Mouse (Mus musculus) left cerebral cortex, postnatal 14 days (tissue): Measurements from ENCODE around the gene Aagab. TPM values are rescaled to one million over a fixed set of nuclear protein-coding genes. Genes with fewer than 3 reads are reported as not detected.

Source experiments
- DNase-seq, 2 experiments: peaks; one replicate each; pipeline ENCODE4 v3.0.0; 2021 to 2022; ENCODE audit warnings: low spot score in 2 of 2, mixed read lengths in 1 of 2
- intact Hi-C: fragments of 180-260 bp; cut with DNase I; formaldehyde crosslinking; loops from one replicate; pipeline ENCODE4 v1.15.1; 2025
- total RNA-seq, 2 experiments: library from RNA; stranded (reverse); gene quantifications; 2 replicates each; pipeline ENCODE4 v1.2.3; 2021

Aagab gene
- total RNA-seq, 2 experiments from 2014 or later, result 44.2 to 46.5 TPM

DNA sequence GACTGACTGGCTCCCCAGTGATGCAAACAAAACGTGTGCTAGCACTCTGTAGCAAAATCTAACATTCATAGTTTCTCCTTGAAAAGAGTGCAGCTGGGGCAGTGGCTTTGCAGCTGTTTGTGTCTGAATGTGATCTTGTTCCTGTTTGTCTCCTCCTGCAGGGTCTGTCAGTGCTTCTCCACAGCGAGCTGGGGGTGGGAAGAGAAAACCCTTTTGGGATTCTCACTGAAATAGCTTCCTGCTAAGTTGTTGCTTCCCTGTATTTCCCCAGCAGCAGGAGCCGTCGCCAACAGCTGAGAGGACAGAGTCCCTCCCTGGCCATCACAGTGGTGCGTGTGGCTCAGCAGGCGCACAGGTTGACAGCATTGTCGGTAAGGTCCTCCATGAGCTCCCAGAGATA is 33.7 kb downstream of the Aagab start:
- intact Hi-C loops, result no loop called here
- peak; percentile 37 to 60 for DNase-seq

DNA sequence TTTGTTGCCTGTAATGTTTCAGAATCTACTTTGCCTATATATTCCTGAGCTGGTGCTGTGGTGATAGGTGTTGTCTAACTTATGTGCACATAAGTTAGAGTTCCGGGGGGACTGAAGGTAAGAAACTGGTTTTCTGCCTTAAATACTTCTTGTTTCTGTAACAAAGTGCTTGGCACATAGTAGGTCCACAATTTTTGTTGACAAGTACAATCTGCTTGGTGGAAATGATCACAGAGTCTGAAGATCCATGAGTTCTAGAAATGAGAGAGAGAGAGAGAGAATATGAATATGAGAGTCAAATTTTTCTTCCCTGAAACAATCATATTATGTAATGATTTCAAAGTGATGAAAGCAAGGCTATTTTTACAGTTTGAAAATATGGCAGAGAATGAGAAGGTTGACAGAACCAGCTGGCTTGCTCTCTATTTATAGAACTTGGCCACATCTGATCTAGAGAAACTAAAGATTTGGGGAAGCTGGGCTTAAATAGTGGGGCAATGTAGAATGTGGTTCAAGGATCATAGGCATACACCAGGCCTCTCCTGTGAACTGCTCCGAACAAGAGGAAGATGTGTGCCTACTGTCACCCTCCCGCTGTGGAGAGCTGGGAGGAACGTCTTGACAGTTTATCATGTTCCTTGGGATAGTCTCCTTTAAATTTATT is 39.7 kb downstream of the Aagab start:
- intact Hi-C loops, result no loop called here

DNA sequence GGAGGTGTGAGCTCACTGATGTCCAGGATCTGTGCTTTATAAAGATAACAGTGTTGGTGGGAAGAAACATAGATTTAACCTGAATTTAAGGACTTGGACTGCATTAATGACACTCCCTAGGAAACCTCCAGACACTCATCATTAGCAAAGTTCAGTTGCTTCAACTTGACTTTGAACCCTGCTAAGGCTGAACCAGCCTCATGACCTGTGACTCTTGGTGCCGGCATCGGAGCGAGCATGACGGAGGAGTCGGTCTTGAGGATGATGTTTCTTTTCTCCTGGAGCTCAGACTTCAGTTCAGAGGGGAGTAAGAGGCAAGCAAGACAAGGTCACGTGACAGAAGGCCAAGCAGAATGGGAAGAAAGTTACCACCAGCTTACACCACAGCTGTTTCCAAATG is 41.6 kb downstream of the Aagab start:
- no peak for DNase-seq
- intact Hi-C loops, result no loop called here

More for the DNA sequence above, 39.7 kb downstream of the Aagab start:
- DNase-seq, result no peak

DNA sequence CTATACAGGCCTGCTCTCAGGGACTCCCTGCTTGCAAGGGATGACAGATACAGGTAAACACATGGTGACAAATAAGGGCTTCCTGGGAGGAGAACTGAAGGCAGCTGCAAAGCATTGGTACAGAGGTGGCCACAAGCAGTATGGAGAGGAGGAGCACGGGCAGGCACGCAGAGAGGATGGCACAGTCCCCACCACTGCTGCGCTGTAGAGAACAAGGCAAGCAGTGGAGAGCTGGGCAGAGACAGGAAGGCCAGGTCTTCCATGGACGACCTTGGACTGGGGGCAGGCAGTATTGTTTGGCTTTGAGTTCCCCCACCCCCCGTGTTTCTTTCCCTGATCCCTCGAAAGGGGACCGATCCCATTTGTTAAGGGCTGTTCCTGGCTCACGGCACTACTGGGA is 42.6 kb downstream of the Aagab start:
- no peak for DNase-seq
- intact Hi-C loops, result no loop called here

DNA sequence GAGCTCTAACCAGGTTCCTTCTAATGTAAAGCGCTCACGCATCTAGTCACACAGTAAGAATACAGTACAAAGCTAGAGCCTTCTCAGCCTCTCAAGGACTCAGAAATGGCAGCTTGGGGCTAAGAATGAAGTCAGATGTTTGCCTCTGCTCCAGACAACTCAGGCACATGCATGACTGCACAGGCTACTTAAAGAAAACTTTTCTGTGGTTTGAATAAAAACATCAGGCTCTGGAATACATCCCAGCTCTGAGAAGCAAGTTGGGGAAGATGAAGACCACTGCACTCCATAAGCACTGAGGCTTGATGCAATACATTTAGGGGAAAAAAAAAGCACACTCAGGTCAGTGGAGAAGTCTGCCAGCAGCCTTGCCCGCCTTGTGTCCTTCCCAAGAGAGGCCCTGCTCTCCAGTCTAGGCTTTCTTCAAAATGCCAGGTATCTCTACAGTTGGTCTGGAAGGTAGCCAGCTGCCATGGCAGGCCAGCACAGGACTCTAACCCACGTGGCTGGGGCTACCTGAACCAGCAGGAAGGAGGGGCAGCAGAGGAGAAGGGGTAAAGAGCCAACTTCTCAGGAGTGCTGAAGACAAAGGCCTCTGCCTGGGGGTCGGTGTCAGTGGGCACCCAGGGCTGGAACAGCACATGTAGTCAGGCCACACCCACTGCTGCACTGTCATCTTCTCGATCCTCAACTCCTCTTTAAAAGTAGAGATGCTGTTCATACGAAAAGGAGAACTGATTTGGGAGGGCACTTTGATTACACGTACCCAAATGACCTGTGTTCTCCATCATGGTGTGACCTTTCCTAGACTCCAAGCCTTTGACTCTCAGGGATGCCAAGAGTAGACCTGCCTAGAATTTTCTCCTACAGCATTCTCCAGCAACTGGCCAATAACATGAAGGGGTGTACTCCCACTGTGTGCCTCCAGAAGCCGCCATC is 45.4 kb downstream of the Aagab start:
- DNase-seq, result no peak
- intact Hi-C loops, result no loop called here

DNA sequence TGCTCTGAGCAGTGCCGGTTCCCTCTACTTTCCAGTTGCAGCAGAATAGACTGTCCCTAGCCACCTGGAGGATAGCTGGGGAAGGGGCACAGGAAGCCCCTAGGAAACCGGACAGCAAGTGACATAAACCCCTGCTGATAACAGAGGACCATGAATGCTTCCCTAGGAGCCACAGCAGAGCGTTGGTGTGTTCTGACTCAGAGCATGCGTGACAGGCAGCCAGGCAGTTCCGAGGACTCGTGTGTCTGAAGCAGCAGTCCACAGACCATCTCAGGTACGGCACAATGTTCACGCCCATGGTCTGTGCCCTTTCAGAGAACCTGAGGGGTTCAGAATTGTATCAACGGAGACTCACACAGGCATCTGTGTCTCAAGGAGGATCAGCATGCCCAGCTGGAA is 46.1 kb downstream of the Aagab start:
- intact Hi-C loops, result no loop called here
- no peak for DNase-seq

DNA sequence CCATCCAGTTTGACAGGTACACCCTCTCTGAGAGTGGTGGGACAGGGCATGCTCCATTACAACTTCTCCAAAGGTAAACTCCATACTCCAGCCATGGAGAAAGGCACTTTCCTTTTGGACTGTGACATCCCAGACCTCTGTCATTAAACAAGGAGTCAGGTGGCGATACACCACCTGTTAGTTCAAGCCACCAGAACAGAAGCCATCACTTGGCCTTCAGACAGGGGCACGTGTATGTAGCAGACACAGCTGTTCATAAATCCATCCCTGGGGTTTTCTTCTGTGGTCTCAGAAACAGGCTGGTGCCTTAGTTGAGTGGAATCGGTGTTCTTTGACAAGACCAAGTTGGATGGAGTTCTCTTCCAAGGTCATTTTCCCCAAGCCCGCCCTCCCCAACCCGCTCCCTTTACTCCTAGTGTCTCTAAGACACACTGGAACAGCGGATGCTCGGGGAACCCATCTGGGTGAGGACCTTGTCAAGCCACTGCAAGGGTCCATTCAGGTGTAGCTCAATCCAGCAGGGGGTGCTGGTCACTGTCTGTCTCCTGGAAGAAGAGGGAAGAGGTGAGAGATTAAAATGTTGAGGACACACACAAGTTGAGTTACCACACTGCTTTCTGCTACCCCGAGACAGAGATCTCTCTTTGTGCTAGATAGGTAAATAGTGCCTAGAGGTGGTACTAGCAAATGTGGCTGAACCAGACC is 47.5 kb downstream of the Aagab start:
- DNase-seq, result no peak
- intact Hi-C loops, result loop anchor here (2.0 kb wide), 1 partner anchor 195 kb away; no protein-coding TSS in a partner anchor

DNA sequence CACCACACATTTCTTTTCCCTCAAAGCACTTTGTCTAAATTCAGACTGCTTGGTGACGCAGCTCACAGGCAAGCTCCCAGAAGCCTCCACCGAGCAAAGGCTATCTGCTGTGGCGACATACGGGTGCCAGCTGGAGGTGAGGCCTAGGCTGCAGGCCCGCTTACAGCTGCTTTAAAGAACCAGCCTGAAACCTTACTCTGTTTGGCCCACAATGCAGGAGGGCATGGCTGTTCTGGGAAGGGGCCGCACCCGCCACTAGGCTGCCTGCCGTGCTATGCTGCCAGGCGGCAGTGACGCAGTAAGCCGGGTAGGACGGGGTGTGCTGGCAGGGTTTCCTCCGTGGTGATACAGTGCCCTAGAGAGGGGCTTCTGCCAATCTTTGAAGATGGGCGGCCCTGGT is 48.4 kb downstream of the Aagab start:
- peak in 1 of 2 experiments; percentile 38 for DNase-seq
- intact Hi-C loops, result loop anchor here (2.0 kb wide), 1 partner anchor 194 kb away; no protein-coding TSS in a partner anchor

DNA sequence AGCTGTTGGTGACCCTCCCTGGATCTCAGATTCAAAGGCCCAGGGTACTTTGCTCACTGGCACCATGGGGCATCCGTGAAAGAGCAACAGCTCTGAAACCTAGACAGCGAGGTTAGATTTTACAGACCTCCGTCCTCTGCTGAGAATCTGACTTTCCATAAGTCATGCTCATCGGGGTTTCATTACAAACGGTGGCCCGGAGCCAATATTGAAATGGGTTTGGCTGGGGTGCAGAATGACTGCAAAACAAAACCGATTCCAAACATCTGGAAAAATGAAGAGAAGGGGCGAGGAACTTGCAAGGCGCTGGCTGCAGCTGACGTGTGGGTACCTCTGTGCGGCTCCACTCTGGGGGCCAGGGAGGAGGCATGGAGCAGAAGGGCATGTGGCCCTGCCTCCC is 49.1 kb downstream of the Aagab start:
- intact Hi-C loops, result loop anchor here (2.0 kb wide), 1 partner anchor 193 kb away; no protein-coding TSS in a partner anchor
- DNase-seq, result no peak

DNA sequence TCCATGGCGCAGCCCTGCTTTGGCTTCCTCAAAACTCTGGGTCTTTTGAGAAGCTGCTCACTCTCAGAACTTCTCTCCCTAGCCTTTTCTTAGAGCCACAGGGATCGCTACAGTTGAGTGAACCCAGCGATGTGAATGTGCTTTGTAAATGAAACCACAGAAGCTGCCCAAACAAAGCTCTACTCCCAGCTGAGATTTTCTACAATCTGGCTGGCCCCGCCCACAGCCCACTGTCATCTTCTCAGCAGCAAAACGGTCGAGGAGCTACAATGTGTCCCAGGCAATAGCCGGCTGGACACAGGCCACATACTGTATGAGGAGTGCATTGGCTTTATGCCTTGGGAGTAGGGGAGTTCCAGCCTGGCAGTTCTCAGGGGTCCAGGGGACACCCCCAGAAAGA is 51.2 kb downstream of the Aagab start:
- no peak for DNase-seq
- intact Hi-C loops, result no loop called here

DNA sequence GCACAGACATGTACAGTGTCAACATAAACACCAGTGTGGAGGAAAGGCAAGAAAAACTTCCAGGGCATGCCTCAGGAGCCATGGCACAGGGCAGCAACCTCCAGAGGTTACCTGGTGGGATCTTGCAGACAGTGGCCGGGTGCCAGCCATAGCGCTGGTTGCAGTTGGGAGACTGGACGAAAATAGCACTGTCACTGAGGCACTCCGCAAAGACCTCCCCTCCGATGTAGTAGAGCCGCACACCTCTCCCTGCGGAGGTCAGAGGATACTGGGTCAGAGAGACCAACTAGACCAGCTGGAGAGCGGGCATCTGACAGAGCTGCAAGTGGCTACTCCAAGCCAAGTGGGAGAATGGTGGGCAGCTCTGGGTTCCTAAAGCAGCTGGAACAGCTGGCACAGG is 52.1 kb downstream of the Aagab start:
- intact Hi-C loops, result no loop called here

DNA sequence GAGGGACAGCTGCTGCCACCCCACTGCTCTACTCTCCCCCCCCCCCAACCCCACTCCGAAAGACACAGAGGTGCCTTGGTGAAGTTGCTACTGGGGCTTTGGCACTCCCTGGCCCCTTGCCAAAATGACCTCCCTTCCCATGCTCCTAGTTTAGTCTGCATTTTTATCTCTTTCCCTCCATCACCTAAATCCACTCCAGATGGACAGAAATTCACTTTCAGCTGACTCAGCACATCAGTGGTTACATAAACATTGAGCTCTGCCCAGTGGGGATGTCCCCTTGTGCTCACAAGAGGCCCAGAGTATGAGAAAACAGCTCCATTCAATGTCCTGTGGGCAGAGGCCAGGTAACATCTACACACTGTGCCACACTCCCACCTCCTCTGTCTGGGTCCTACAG is 52.6 kb downstream of the Aagab start:
- no peak for DNase-seq
- intact Hi-C loops, result loop anchor here (5.0 kb wide), 1 partner anchor 102 kb away; the partner anchor contains the start of gene Smad3

More for the DNA sequence above, 52.1 kb downstream of the Aagab start:
- DNase-seq, result no peak

DNA sequence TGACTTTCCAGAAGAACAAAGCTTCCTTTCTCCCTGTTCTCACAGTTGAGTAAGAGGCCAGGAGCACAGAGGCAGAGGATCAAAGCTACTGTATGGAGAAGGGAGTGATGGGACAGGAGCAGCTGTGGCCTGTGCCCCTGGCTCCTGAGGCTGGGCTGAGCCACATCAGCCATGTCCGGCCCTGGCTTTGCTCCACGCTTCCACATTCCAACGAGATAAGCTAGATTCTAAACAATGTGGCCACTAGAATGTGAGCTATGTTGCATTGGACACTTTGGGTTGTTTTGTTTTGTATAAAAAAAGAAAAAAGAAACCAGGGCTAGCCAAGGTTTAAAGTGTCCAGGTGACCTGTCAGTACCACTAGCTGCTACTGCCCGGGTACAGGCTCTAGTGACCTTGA is 54.7 kb downstream of the Aagab start:
- DNase-seq, result no peak
- intact Hi-C loops, result loop anchor here (5.0 kb wide), 1 partner anchor 100 kb away; the partner anchor contains the start of gene Smad3

DNA sequence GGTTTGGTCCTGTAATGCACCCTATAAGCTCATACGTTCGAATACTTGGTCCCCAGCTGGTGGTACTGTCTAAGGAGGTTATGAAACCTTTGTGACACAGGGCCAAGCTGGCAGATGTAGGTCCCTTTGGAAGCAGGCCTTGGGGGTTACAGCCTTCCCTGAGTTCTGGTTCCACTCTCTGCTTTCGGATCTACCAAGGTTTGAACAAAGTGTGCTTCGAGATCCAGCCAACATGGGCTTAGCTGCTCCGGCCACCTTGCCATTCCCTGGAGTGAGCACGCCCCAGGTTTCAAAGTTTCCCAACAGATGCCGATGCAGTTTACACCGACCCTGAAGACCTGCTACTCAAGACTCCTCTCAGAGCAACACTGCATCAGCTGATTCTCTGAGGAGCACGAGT is 56.0 kb downstream of the Aagab start:
- intact Hi-C loops, result loop anchor here (5.0 kb wide), 1 partner anchor 99 kb away; the partner anchor contains the start of gene Smad3
- no peak for DNase-seq

DNA sequence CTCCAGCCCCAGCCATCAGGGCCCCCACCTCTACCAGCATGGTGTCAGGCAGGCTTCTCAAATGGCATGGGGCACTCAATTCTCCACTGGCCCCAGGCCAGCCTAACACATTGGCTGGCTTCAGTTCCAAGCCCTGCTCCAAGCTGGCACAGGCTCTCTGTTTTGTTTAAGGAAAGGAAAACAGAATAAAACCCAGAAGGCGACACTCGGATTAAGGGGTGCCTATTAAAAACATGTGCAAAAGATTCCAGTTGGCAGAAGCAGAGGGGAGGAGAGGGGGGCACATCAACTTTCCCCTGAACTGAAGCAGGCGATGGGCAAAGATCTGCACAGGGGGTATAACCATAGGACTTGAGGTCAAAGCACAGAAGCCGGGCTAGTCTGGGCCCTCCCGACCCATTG is 56.5 kb downstream of the Aagab start:
- intact Hi-C loops, result loop anchor here (5.0 kb wide), 1 partner anchor 98 kb away; the partner anchor contains the start of gene Smad3
- DNase-seq, result no peak

DNA sequence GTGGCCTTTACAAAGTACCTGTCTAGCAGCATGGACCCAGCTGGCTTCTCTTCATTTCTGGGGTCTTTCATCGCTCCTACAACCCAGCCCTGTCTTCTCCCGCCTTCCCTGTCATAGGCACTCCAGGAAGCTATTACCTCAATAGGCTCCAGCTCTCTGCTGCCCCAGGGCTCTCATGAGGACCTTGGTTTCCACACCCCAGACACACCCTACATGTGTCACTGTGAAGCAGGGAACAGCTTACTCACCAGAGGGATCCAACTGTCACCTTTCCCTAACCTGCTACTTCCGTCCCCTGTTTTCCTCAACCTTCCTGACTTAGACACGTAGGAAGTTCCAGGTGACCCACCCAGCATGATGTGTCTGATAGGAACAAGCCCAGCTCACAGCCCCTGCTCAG is 57.6 kb downstream of the Aagab start:
- intact Hi-C loops, result no loop called here
- no peak for DNase-seq

DNA sequence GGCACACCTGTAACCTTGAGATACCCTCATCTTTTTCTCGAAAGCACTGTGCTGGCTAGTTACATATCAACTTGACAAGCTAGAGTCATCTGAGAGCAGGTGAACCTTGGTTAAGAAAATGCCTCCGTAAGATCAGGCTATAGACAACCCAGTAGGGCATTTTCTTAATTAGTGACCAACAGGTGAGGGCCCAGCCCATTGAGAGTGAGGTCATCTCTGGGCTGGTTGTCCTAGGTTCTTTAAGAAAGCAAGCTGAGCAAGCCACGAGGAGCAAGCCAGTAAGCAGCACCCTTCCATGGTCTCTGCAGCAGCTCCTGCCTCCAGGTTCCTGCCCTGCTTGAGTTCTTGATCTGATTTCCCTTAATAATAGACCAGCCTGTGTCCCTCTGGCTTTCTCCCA is 58.2 kb downstream of the Aagab start:
- no peak for DNase-seq
- intact Hi-C loops, result no loop called here

DNA sequence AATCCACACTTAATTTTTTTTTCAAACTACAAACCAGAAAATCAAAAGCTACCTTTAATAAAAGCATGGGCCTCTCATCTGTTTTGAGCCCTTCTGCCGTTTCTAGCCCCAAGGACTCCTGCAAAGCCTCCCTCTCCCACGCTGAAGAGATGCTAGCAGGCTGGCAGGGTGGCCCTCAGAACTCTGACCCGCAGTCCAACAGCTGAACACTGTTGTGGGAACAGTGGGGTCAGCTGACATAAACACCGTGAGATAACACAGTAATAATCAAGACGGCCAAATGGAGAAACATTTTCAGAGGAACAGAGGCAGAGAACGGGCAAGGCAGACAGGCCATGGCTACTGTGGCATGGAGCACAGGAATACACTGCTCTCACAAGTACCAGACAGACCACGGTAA is 60.3 kb downstream of the Aagab start:
- DNase-seq, result no peak
- intact Hi-C loops, result no loop called here

DNA sequence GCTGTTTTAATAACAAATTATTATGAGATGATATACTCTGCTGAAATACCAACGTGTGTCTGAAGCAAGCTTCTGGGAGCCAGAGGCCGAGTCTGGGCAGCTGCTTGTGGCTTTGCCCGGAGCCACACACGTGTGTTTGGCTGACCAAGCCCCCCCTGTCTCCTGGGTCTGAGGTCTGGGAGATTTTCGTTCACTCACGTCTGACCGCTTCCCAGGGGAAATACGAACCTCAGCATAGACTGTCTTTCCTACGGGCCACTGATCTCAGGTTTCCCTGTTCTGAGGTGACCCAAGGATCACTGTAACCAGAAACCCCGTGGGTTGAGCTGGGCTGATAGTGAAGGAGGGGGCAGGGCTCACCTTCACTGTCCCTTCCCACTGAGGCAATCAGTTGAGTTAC is 60.8 kb downstream of the Aagab start:
- DNase-seq, result no peak
- intact Hi-C loops, result no loop called here

DNA sequence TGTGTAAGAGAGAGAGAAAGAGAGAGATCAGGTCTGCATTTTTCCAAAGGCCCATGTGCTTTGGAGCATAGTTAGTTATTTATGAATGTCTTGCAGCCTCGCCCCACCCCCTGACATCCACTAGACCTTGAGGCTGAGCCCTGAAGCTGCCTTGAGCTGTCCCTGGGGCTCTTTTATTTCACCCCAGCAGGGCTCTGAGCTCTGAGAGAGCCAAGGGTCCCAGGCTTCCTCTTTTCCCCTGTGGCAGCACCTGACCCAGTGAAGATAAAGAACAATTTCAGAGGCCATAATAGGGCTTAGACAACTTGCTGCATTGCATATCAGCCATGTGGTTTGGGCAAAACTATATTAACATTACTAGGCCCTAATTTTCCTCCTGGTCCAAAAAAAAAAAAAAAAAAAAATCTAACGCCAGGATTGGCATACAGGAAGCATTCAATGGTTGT is 61.9 kb downstream of the Aagab start:
- intact Hi-C loops, result no loop called here
- DNase-seq, result no peak
